Mouse (Mus musculus): Measurements from ENCODE around the gene Nol3. TPM values are rescaled to one million over a fixed set of nuclear protein-coding genes. Genes with fewer than 3 reads are reported as not detected.
A peak's percentile ranks its signal among the peaks of the same experiment; 100 is the strongest.

Nol3 gene
- polyA plus RNA-seq, 1 experiment from 2014 or later, result 1.2 TPM

DNA sequence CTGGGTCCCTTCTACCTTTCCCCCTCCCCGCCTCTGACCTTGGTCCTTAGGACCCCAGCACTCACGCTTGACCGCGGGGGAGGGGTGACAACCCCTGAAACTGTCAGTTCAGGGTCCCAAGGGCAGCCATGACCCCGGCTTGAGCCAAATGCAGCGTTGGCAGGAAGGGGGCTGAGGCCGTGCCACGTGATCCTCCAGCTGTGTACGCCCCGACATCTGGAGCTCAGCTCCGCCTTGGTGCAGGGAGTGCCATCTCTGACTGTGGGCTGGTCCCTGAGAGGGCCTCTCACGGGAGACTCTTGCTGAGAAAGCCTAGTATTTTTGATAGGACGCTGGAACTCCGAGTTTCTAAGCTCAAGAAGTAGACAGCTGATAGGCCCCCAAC, 21.0 kb upstream of the Nol3 start, which contains the start of gene B3gnt9:
TSS of gene B3gnt9 (minus strand) at position 188 of the 385 bp plus-strand sequence.
- peaks cover 54% of the 10 kb centered on the region for H3K27me3 ChIP-seq (ENCODE audit: insufficient read depth, poor library complexity, severe bottlenecking)

GRCm38 (mm10) chr8:105257318-105258114, 18.4 kb upstream of the Nol3 start:
- H3K4me1 ChIP-seq, result peaks cover 50% of the 10 kb centered on the region
- no peaks in the 10 kb centered on the region for H3K9me3 ChIP-seq
- DNase-seq (ENCODE audit: low spot score), result no peak
- 56% methylated on average over 7 of the region's 7 CpGs for WGBS
- no peak overlapping the region for H3K4me3 ChIP-seq
- peaks cover 80% of the 10 kb centered on the region for H3K27me3 ChIP-seq (ENCODE audit: insufficient read depth, poor library complexity, severe bottlenecking)
- H3K36me3 ChIP-seq, result peaks cover 9% of the 10 kb centered on the region; the same call in 1 of the 2 replicates
- no peak overlapping the region for H3K27ac ChIP-seq

More for the DNA sequence above, 21.0 kb upstream of the Nol3 start, which contains the start of gene B3gnt9:
- WGBS, result 2% methylated on average over 14 of the region's 14 CpGs
- Histone ChIP-seq H3K36me3 (peaks cover 33% of the 10 kb centered on the region), H3K9me3 (no peaks in the 10 kb centered on the region), H3K4me1 (peaks cover 49% of the 10 kb centered on the region), H3K4me3 (peak within 1 kb of the TSS; percentile 78), H3K27ac (peak within 1 kb of the TSS; percentile 89)
- peak; percentile 90 for DNase-seq (ENCODE audit: low spot score)

DNA sequence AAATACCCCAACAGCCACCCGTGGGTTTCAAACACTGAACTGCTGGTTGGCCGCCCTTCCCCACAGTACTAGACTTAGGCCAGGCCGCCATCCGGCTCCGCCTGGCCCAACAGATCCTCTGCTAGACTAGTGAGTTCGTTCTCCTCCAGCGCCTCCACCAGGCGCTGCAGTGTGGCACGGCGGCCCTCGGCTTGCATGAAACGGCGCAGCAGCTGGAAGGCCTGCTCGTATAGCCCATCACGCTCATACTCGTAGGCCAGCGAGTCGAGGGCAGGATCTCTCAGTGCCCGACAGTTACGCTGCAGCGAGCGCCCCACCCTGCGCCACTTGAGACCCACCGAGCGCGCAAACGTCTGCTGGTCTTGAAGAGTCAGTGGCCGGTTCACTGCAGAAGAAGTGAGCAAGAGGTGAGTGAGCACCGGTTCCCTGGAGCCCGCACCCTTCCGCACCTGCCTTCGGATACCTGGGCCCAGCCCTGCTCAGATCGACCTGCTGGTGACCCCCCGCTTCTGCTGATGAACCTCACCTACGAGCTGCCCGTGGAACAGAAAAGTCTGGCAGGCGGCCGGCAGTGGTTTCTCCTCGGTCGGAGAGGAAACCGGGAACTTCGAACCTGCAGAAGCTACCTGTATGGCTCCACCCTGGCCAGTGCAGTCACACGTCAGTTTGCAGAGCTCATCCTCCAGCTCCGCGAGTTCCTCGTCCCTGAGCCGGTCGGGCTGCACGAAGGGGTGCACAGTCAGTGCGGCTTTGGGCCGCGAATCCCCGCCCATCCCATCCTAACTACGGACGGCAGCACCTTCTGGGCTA, 16.8 kb upstream of the Nol3 start:
- WGBS, result 2% methylated on average over 55 of the region's 55 CpGs
- H3K27me3 ChIP-seq (ENCODE audit: insufficient read depth, poor library complexity, severe bottlenecking), result peaks cover 95% of the 10 kb centered on the region
- no peaks in the 10 kb centered on the region for H3K9me3 ChIP-seq
- DNase-seq (ENCODE audit: low spot score), result no peak
- no peaks in the 10 kb centered on the region for H3K36me3 ChIP-seq
- peaks cover 38% of the 10 kb centered on the region for H3K4me1 ChIP-seq
- H3K4me3 ChIP-seq, result peak overlapping the region; percentile 62
- H3K27ac ChIP-seq, result peak overlapping the region; percentile 19; the same call in 1 of the 2 replicates

- WGBS, result 5% methylated on average over 30 of the region's 30 CpGs
- Histone ChIP-seq H3K27me3 (ENCODE audit: insufficient read depth, poor library complexity, severe bottlenecking) (peaks cover 99% of the 10 kb centered on the region), H3K27ac (no peak overlapping the region), H3K36me3 (no peaks in the 10 kb centered on the region), H3K4me3 (peak overlapping the region; percentile 62), H3K9me3 (no peaks in the 10 kb centered on the region), H3K4me1 (peaks cover 33% of the 10 kb centered on the region)
- peak; percentile 90 for DNase-seq (ENCODE audit: low spot score)
These were observed 16.1 kb upstream of the Nol3 start for GRCm38 (mm10) chr8:105259721-105260320.

- Histone ChIP-seq H3K36me3 (no peaks in the 10 kb centered on the region), H3K27ac (no peak overlapping the region), H3K4me3 (no peak overlapping the region), H3K9me3 (no peaks in the 10 kb centered on the region), H3K27me3 (ENCODE audit: insufficient read depth, poor library complexity, severe bottlenecking) (peaks cover 99% of the 10 kb centered on the region), H3K4me1 (peaks cover 32% of the 10 kb centered on the region)
- no peak for DNase-seq (ENCODE audit: low spot score)
- 64% methylated on average over 7 of the region's 7 CpGs for WGBS
These were observed 15.4 kb upstream of the Nol3 start for GRCm38 (mm10) chr8:105260371-105261099.

GRCm38 (mm10) chr8:105261326-105261980, 14.5 kb upstream of the Nol3 start:
- WGBS, result 78% methylated on average over 12 of the region's 12 CpGs
- H3K27ac ChIP-seq, result no peak overlapping the region
- no peak overlapping the region for H3K4me3 ChIP-seq
- no peaks in the 10 kb centered on the region for H3K36me3 ChIP-seq
- no peaks in the 10 kb centered on the region; the same call in 1 of the 2 replicates for H3K9me3 ChIP-seq
- H3K4me1 ChIP-seq, result peaks cover 29% of the 10 kb centered on the region
- DNase-seq (ENCODE audit: low spot score), result no peak
- H3K27me3 ChIP-seq (ENCODE audit: insufficient read depth, poor library complexity, severe bottlenecking), result peaks cover 99% of the 10 kb centered on the region

DNA sequence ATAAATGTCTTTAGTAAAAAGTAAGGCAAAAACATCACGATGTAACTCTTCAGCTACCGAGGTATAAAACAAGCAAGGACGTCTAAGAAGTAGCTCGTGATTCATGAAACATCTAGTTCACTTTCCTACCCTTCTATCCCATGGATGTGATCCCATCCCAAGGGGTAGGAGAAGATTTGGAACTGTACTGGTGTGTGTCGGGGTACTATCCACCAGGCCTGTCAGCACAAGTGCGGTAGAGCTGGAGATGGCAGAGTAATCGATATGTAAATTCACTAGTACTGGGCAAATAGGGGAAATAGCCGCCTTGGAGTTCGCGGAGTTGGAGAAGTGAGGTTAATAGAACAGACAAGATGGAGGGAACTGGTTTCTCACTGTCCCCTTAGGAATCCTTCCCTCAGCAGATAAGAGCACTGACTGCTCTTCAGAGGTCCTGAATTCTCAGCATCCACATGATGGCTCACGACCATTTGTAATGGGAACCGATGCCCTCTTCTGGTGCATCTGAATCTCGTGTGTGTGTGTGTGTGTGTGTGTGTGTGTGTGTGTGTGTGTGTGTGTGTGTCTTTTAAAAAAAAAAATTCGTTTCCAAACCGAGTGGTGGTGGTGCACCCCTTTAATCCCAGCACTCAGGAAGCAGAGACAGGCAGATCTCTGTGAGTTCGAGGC, 12.6 kb upstream of the Nol3 start:
- WGBS, result 42% methylated on average over 16 of the region's 16 CpGs
- Histone ChIP-seq H3K27ac (no peak overlapping the region), H3K36me3 (no peaks in the 10 kb centered on the region), H3K4me1 (peaks cover 39% of the 10 kb centered on the region), H3K9me3 (no peaks in the 10 kb centered on the region; the same call in 1 of the 2 replicates), H3K4me3 (peak overlapping the region; percentile 71; the same call in 1 of the 2 replicates), H3K27me3 (ENCODE audit: insufficient read depth, poor library complexity, severe bottlenecking) (peaks cover 99% of the 10 kb centered on the region)
- no peak for DNase-seq (ENCODE audit: low spot score)

GRCm38 (mm10) chr8:105264024-105264982, 11.6 kb upstream of the Nol3 start, which contains the start of the genes Tradd and Fbxl8:
Gene Tradd, minus strand, starts transcription at chr8:105264609.
Gene Fbxl8, plus strand, starts transcription at chr8:105264648.
- H3K27ac ChIP-seq, result peak within 1 kb of the TSS; percentile 74; the same call in 1 of the 2 replicates
- peaks cover 99% of the 10 kb centered on the region for H3K27me3 ChIP-seq (ENCODE audit: insufficient read depth, poor library complexity, severe bottlenecking)
- H3K36me3 ChIP-seq, result no peaks in the 10 kb centered on the region
- WGBS, result 2% methylated on average over 54 of the region's 54 CpGs
- no peaks in the 10 kb centered on the region; the same call in 1 of the 2 replicates for H3K9me3 ChIP-seq
- peak within 1 kb of the TSS; percentile 71 for H3K4me3 ChIP-seq
- peaks cover 39% of the 10 kb centered on the region for H3K4me1 ChIP-seq
- peak; percentile 87 for DNase-seq (ENCODE audit: low spot score)

- 21% methylated on average over 10 of the region's 10 CpGs for WGBS
- peaks cover 39% of the 10 kb centered on the region for H3K4me1 ChIP-seq
- no peak for DNase-seq (ENCODE audit: low spot score)
- peak overlapping the region; percentile 74; the same call in 1 of the 2 replicates for H3K27ac ChIP-seq
- H3K9me3 ChIP-seq, result no peaks in the 10 kb centered on the region; the same call in 1 of the 2 replicates
- peaks cover 99% of the 10 kb centered on the region for H3K27me3 ChIP-seq (ENCODE audit: insufficient read depth, poor library complexity, severe bottlenecking)
- no peaks in the 10 kb centered on the region for H3K36me3 ChIP-seq
- peak overlapping the region; percentile 71 for H3K4me3 ChIP-seq
These were observed 10.8 kb upstream of the Nol3 start for GRCm38 (mm10) chr8:105265128-105265527.

DNA sequence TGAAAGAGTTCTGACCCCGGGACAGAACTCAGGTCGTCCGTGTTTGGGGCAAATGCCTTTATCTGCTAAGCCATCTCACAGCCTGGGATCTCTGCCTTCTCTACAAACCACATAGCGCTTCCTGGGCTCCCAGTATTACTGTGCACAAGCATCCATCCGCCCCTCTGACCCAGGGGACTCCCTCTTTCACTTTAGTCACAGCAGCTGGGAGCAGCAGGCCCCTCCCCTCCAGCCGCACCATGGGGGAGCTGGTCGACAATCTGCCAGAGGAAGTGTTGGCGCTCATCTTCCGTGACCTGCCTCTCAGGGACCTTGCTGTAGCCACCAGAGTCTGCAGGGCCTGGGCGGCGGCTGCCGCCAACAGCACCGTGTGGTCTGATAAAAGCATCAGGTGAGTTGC, 9.2 kb upstream of the Nol3 start:
- Histone ChIP-seq H3K27ac (no peak overlapping the region), H3K36me3 (no peaks in the 10 kb centered on the region), H3K9me3 (no peaks in the 10 kb centered on the region; the same call in 1 of the 2 replicates), H3K4me1 (peaks cover 48% of the 10 kb centered on the region), H3K27me3 (ENCODE audit: insufficient read depth, poor library complexity, severe bottlenecking) (peaks cover 99% of the 10 kb centered on the region), H3K4me3 (no peak overlapping the region)
- DNase-seq (ENCODE audit: low spot score), result no peak
- 13% methylated on average over 13 of the region's 13 CpGs for WGBS
